Mouse (Mus musculus) testis, adult 2 months (tissue): ENCODE data around the gene Guk1. TPM values are rescaled to one million over a fixed set of nuclear protein-coding genes. Genes with fewer than 3 reads are reported as not detected.

ENCODE experiments used
- H3K27ac ChIP-seq: fragments of 200-500 bp; 2 replicates; pipeline ENCODE4 v1.5.1; 2012; ENCODE audit warnings: low read depth, low read length; ENCODE audit not compliant: control insufficient read depth, insufficient read depth
- H3K27me3 ChIP-seq: fragments of 200-500 bp; 2 replicates; pipeline ENCODE4 v1.6.1; 2012; ENCODE audit warnings: mild to moderate bottlenecking, low read length, moderate library complexity; ENCODE audit not compliant: control insufficient read depth, insufficient read depth
- H3K36me3 ChIP-seq: fragments of 200-500 bp; 2 replicates; pipeline ENCODE4 v1.6.1; 2012; ENCODE audit warnings: mild to moderate bottlenecking, low read length; ENCODE audit not compliant: control insufficient read depth, insufficient read depth
- H3K4me1 ChIP-seq: fragments of 200-500 bp; 2 replicates; pipeline ENCODE4 v1.6.1; 2012; ENCODE audit warnings: low read length; ENCODE audit not compliant: control insufficient read depth, insufficient read depth
- H3K4me3 ChIP-seq: fragments of 200-500 bp; 2 replicates; pipeline ENCODE4 v1.5.1; 2012; ENCODE audit warnings: low read depth, mild to moderate bottlenecking, low read length, moderate library complexity, mixed read lengths; ENCODE audit not compliant: control insufficient read depth
- CTCF ChIP-seq: fragments of 200-500 bp; IDR thresholded peaks from 2 replicates; pipeline ENCODE4 v1.5.1; 2012; ENCODE audit warnings: low read depth, mild to moderate bottlenecking, inconsistent platforms, low read length, moderate library complexity; ENCODE audit not compliant: control insufficient read depth, insufficient read depth, insufficient replicate concordance
- POLR2A ChIP-seq: fragments of 200-500 bp; IDR thresholded peaks from 2 replicates; pipeline ENCODE4 v1.6.1; 2012; ENCODE audit warnings: low read depth, mild to moderate bottlenecking, inconsistent platforms, low read length, moderate library complexity; ENCODE audit not compliant: control insufficient read depth
- polyA plus RNA-seq: library from polyadenylated mRNA; depleted of rRNA; stranded (reverse); fragments of >200 nt; gene quantifications from 2 replicates; pipeline ENCODE4 v1.2.3, GENCODE M21; 2012

Guk1 gene
- polyA plus RNA-seq, 1 experiment, result 168 TPM

DNA sequence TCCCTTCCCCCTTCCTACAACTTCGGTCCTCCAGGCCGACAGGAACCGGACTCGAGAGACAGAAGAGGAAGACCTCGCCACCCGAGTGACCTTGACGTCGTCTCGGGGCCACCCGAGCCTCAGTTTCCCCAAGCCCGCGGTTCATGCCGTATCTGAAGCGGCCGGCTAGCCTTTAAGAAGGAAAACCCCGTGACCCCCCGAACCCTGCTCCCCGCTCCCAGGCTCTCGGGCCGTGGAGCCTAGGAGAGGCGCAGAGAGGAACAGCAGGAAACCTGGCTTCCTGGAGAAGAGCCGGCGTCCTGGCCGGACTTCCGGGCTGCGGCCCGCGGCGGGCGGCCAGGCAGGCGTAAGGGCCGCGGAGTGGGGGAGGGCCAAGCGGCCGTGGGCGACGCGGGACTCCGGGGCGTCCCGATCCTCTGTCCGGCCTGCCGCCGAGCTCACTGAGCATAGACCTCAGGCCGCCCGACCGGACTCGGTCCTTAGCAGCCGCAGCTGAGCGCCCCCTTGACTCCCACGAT lies 35.7 kb upstream of the Guk1 start:
- Histone ChIP-seq H3K36me3 (no peaks in the 10 kb centered on the region), H3K4me1 (peaks cover 19% of the 10 kb centered on the region), H3K27me3 (no peaks in the 10 kb centered on the region), H3K27ac (peak overlapping the region; percentile 98), H3K4me3 (peak overlapping the region; percentile 96)
- TF ChIP-seq POLR2A (no peak), CTCF (no peak)

DNA sequence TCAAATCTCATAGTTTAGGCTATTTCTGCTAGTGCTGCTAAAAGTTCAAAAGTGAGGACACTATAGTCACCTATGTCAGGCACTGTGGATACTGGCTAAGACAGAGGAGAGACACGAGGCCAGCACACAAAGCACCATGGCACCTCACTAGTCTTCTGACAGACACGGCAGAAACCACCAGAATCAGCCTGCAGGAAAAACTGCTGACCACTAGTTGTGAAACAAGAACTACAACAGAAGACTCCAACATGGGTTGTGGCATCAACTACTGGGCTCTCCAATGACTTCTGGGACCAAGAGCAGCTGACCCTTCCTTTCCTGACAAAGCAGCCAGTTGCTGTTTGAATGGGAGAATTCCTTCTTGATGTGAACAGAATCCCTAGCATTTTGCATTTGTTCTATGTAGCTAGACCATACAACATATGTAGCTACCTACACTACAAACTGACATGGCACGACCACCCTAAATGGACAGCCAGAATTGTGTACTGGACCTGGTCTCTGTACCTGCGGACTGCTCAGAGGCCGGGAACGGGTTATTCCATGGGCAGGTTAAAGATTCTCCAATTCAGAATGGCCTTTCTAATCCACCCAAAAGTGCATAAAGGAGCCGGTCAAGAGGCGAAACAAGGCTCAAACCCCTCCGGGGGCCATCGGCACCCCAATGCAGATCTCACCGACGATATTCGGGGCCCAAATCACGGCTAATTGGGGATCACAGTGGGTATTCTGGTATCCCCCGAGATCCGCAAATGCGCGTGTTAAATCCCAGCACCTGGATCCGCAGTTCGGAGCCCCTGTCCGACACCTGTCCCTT lies 35.0 kb upstream of the Guk1 start:
- Histone ChIP-seq H3K36me3 (no peaks in the 10 kb centered on the region), H3K4me1 (peaks cover 21% of the 10 kb centered on the region), H3K4me3 (peak overlapping the region; percentile 96), H3K27ac (peak overlapping the region; percentile 98), H3K27me3 (no peaks in the 10 kb centered on the region)
- TF ChIP-seq POLR2A (no peak), CTCF (no peak)

DNA sequence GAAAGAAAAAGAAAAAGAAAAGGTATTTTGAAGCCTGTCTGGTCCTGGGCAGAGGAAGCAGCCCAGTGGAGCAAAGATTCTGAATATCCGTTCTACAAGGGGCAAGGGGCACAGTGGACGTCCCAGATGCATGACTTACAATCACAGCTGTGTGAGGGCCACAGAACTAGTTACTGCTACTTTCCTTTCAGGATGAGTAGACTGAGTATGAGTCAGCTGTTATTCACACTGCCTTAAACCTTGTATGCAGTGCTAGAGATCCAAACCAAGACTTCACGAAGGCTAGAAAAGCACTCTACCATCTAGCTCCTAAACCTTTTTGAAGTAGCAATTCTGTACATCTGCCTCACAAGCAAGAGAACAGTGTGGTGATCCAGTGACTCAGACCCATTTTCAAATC lies 34.2 kb upstream of the Guk1 start:
- H3K27me3 ChIP-seq, result no peaks in the 10 kb centered on the region
- TF ChIP-seq CTCF (no peak), POLR2A (no peak)
- H3K27ac ChIP-seq, result no peak overlapping the region
- peaks cover 24% of the 10 kb centered on the region for H3K4me1 ChIP-seq
- no peaks in the 10 kb centered on the region for H3K36me3 ChIP-seq
- H3K4me3 ChIP-seq, result peak overlapping the region; percentile 96; the same call in 1 of the 2 replicates

DNA sequence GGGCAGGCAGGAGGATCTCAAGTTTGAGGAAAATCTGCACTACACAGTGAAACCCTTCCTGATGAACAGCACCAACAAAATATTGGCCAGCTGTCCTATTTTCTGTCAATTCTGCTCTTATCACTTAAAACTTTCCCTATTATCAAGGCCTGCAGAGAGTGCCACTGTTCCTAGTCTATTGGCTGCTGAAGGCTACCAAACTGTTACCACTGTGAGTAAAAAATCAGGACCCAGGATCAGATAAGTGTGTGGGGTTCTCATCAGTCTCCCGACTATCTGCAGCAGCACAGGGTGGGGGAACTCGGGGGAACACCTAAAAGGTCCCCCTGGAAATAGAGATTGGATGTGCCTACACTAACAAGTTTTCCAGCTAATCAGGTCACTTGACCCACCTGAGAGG lies 33.2 kb upstream of the Guk1 start:
- peaks cover 25% of the 10 kb centered on the region for H3K4me1 ChIP-seq
- TF ChIP-seq CTCF (no peak), POLR2A (no peak)
- no peak overlapping the region for H3K4me3 ChIP-seq

DNA sequence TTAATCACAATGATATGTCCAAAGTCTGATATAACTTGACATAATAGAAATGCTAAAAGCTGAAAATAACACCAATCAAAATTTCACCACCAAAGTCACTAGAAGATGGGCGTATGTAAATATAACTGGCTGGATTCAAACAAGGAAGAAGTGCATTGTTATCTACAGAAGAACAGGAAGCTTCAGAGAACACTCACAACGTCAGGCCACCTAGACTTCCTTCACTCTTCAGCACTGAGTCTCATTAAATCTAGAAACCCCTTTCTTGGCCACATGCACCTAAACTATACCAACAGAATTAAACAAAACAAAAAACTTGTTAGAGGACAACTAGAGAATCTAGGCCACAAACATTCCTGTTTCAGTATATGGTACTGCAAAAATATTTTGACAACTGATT lies 32.5 kb upstream of the Guk1 start:
- no peak overlapping the region for H3K27ac ChIP-seq
- no peak overlapping the region for H3K4me3 ChIP-seq
- H3K36me3 ChIP-seq, result no peaks in the 10 kb centered on the region
- no peaks in the 10 kb centered on the region for H3K27me3 ChIP-seq
- TF ChIP-seq CTCF (no peak), POLR2A (no peak)
- peaks cover 25% of the 10 kb centered on the region for H3K4me1 ChIP-seq

More for the DNA sequence above, 33.2 kb upstream of the Guk1 start:
- Histone ChIP-seq H3K27me3 (no peaks in the 10 kb centered on the region), H3K27ac (no peak overlapping the region), H3K36me3 (no peaks in the 10 kb centered on the region)

DNA sequence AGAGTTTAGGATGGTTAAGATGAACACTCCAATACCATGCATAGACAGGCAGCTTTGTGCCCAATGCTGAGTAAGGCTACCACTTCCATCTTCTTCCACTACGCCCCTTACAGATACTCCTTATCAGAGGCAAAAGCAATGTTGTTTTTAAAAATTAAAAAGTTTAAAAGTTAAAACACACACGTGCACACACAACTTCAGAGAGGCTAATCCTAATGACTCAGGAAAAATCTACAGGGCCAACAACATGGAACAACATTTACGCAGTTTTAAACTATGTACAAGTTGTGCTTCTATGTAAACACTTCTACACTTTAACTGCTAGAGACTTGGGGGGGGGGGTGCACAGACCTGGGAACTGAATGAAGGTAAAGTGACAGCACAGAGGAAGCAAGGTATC lies 32.0 kb upstream of the Guk1 start:
- Histone ChIP-seq H3K36me3 (no peaks in the 10 kb centered on the region), H3K4me1 (peaks cover 25% of the 10 kb centered on the region), H3K4me3 (no peak overlapping the region), H3K27ac (no peak overlapping the region), H3K27me3 (no peaks in the 10 kb centered on the region)
- no peak for TF ChIP-seq POLR2A

DNA sequence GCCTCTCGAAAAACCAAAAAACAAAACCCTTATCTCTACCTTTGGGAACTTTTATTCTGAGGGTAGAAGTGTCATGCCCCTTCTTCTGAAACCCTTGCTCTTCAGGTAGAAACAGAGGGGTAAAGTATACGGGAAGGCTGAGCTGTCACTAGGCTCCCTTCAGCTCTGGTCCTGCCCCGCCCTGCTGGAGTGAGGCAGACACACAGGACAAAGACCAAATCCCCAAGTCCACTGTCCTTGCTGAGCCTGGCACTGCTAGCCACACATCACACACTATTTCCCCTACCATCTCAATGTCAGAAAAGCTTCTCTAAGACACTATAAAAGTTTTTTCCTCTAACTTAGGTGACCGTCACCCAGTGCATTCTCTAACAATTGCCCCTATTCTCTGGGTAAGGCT lies 30.3 kb upstream of the Guk1 start:
- no peaks in the 10 kb centered on the region for H3K36me3 ChIP-seq
- no peak overlapping the region for H3K27ac ChIP-seq
- no peak overlapping the region for H3K4me3 ChIP-seq
- TF ChIP-seq CTCF, result no peak
- TF ChIP-seq POLR2A, result no peak
- no peaks in the 10 kb centered on the region for H3K27me3 ChIP-seq
- H3K4me1 ChIP-seq, result peaks cover 21% of the 10 kb centered on the region

DNA sequence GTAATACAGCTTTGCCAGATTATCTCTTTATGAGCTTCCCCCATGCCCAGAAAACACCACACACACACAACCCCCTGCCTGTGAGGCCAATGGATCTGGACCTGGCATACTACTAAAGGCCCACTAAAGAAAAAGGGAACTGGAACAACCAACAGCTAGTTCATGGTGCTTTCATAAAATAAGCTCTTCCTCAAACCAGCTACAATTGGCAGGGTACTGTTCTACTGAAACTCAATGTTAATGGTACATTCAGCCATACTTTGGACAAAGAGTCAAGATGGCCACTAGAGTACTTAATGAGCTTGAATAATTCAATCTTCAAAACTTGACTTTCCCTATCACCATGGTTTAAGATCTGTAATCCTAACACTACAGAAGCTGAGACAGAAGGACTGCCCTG lies 29.6 kb upstream of the Guk1 start:
- Histone ChIP-seq H3K4me1 (peaks cover 14% of the 10 kb centered on the region; the same call in 1 of the 2 replicates), H3K36me3 (no peaks in the 10 kb centered on the region), H3K27me3 (no peaks in the 10 kb centered on the region), H3K4me3 (no peak overlapping the region), H3K27ac (no peak overlapping the region)
- TF ChIP-seq CTCF, result no peak
- TF ChIP-seq POLR2A, result no peak
